Mouse (Mus musculus) neural tube, embryonic 13.5 days (tissue): ENCODE results near the gene Ppm1a. TPM values are rescaled to one million over a fixed set of nuclear protein-coding genes. Genes with fewer than 3 reads are reported as not detected.

ENCODE experiments used
- ATAC-seq: fragments of 200-750 bp; cut with Nextera tagmentation; 2 replicates; pipeline ENCODE4 v1.8.0; 2017; ENCODE audit warnings: low read depth, mild to moderate bottlenecking, moderate TSS enrichment, moderate library complexity
- H3K27ac ChIP-seq: fragments of 300-500 bp; sonication (generic); replicated peaks from 2 replicates; pipeline ENCODE4 v1.5.1; 2015; ENCODE audit warnings: moderate library complexity, mild to moderate bottlenecking, inconsistent platforms
- H3K27me3 ChIP-seq: fragments of 300-500 bp; sonication (generic); 2 replicates; pipeline ENCODE4 v1.6.1; 2015; ENCODE audit warnings: mild to moderate bottlenecking, inconsistent platforms
- H3K36me3 ChIP-seq: fragments of 300-500 bp; sonication (generic); 2 replicates; pipeline ENCODE4 v1.6.1; 2015; ENCODE audit warnings: mild to moderate bottlenecking, inconsistent platforms
- H3K4me1 ChIP-seq: fragments of 300-500 bp; sonication (generic); replicated peaks from 2 replicates; pipeline ENCODE4 v1.6.1; 2015; ENCODE audit warnings: inconsistent platforms
- H3K4me2 ChIP-seq: fragments of 300-500 bp; sonication (generic); 2 replicates; pipeline ENCODE4 v1.6.1; 2015; ENCODE audit warnings: inconsistent platforms, mild to moderate bottlenecking, moderate library complexity
- H3K4me3 ChIP-seq: fragments of 300-500 bp; sonication (generic); 2 replicates; pipeline ENCODE4 v1.5.1; 2015; ENCODE audit warnings: mild to moderate bottlenecking, inconsistent platforms
- H3K9ac ChIP-seq: fragments of 300-500 bp; sonication (generic); 2 replicates; pipeline ENCODE4 v1.6.1; 2015; ENCODE audit warnings: moderate library complexity, mild to moderate bottlenecking, inconsistent platforms
- H3K9me3 ChIP-seq: fragments of 300-500 bp; sonication (generic); 2 replicates; pipeline ENCODE4 v1.6.1; 2016; ENCODE audit warnings: inconsistent platforms
- WGBS: fragments of 180-500 bp; shearing (Covaris S2); methylation state at CpG from one replicate; pipeline ENCODE4 v1.1.7; 2015; 5-methylcytosine and 5-hydroxymethylcytosine counted together
- polyA plus RNA-seq: library from polyadenylated mRNA; unstranded; fragments of >200 nt; fragmentation: Nextera tagmentation; extraction: Ambion mirVana; gene quantifications from 2 replicates; pipeline ENCODE4 v1.2.1, GENCODE M21; 2015

Ppm1a gene
- polyA plus RNA-seq, 1 experiment from 2014 or later: 77.2 TPM

DNA sequence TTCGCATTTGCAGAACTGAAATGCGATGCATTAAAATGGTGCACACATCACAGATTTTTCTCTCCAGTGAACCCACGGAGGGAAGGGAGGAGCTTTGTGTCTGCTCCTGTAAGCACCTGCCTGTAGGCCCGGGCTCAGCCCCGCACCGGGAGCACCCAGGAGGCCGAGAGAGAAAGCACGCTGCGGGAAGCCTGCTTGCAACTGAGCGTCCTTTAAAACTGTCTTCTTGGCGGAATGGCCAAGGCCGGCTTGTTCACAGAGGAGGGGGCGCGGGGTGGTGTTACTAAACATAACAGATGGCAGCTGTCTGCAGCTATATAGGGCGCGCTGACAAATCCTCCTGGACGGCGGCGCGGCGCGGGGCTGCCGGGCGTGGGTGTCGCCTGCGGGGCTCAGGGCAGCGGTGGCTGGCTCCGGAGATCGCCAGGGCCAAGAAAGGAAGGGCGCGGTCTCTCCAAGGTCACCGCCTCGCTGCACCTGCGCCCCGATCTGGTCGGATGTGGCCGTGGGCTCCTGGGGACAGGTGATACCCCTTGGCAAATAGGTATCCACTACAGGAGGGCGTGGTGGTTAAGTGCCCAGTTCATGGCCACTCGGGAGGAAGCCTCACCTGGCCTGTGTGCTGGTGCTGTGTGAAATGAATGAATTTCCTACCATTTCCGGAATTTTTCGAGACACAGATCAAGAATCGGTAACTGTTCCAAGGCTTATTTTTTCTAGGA lies 74.6 kb downstream of the Ppm1a start:
- Histone ChIP-seq H3K27me3 (peaks cover 34% of the 10 kb centered on the region), H3K4me1 (peaks cover 10% of the 10 kb centered on the region), H3K27ac (peak overlapping the region; percentile 67), H3K4me3 (peak overlapping the region; percentile 41), H3K4me2 (peak overlapping the region; percentile 69), H3K9me3 (no peaks in the 10 kb centered on the region), H3K9ac (peak overlapping the region; percentile 72), H3K36me3 (no peaks in the 10 kb centered on the region)
- peak; percentile 80 for ATAC-seq
- 8% methylated on average over 41 of the region's 42 CpGs for WGBS

- Histone ChIP-seq H3K27ac (no peak overlapping the region), H3K9me3 (no peaks in the 10 kb centered on the region), H3K36me3 (no peaks in the 10 kb centered on the region), H3K4me1 (peaks cover 10% of the 10 kb centered on the region), H3K27me3 (peaks cover 31% of the 10 kb centered on the region), H3K4me3 (no peak overlapping the region), H3K4me2 (no peak overlapping the region), H3K9ac (no peak overlapping the region)
- ATAC-seq: no peak
- 71% methylated on average over 14 of the region's 14 CpGs for WGBS
Observed at GRCm38 (mm10) chr12:72834773-72835517, 77.7 kb downstream of the Ppm1a start.

- Histone ChIP-seq H3K4me1 (peaks cover 10% of the 10 kb centered on the region), H3K4me3 (no peak overlapping the region), H3K27ac (no peak overlapping the region), H3K27me3 (peaks cover 25% of the 10 kb centered on the region), H3K9me3 (no peaks in the 10 kb centered on the region), H3K36me3 (no peaks in the 10 kb centered on the region), H3K4me2 (no peak overlapping the region), H3K9ac (no peak overlapping the region)
- no peak for ATAC-seq
- 74% methylated on average over 8 of the region's 8 CpGs for WGBS
Observed at GRCm38 (mm10) chr12:72835518-72836015, 78.3 kb downstream of the Ppm1a start.

DNA sequence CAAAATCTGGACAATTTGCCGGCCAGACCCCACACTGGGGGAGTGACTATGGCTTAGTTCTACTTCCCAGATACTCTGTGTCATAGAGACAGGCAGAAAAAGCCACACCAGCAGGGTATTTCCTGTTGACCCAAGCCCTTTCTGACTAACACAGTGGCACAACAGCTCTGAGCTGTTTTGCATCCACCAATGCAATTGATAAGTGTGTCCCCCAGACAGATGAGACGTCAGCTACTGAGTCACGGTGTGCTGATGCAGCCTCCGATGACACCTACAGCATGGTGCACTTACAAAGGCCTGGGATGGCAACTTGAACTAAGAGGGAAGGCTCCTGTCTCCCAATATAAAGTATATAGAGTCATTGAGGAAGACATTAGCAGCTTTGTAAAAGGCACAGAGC lies 80.0 kb downstream of the Ppm1a start:
- 69% methylated on average over 4 of the region's 4 CpGs for WGBS
- no peak overlapping the region for H3K4me3 ChIP-seq
- ATAC-seq: no peak
- 0 out of 2 replicates have a peak, but pooled peaks cover 3% of the 10 kb centered on the region for H3K4me1 ChIP-seq
- H3K27me3 ChIP-seq: peaks cover 14% of the 10 kb centered on the region
- H3K9me3 ChIP-seq: no peaks in the 10 kb centered on the region
- H3K9ac ChIP-seq: no peak overlapping the region
- no peak overlapping the region for H3K27ac ChIP-seq
- no peaks in the 10 kb centered on the region for H3K36me3 ChIP-seq
- H3K4me2 ChIP-seq: no peak overlapping the region

GRCm38 (mm10) chr12:72841500-72841899 lies 84.2 kb downstream of the Ppm1a start:
- H3K4me1 ChIP-seq: 0 out of 2 replicates have a peak, but pooled peaks cover 9% of the 10 kb centered on the region
- H3K36me3 ChIP-seq: no peaks in the 10 kb centered on the region
- peaks cover 17% of the 10 kb centered on the region for H3K27me3 ChIP-seq
- ATAC-seq: no peak
- H3K4me3 ChIP-seq: no peak overlapping the region
- H3K9ac ChIP-seq: no peak overlapping the region
- H3K4me2 ChIP-seq: no peak overlapping the region
- WGBS: 92% methylated on average over 1 of the region's 1 CpGs
- H3K27ac ChIP-seq: no peak overlapping the region
- no peaks in the 10 kb centered on the region for H3K9me3 ChIP-seq

GRCm38 (mm10) chr12:72843135-72843534 lies 85.9 kb downstream of the Ppm1a start:
- no peaks in the 10 kb centered on the region for H3K36me3 ChIP-seq
- no peak overlapping the region for H3K4me2 ChIP-seq
- ATAC-seq: no peak
- H3K27ac ChIP-seq: no peak overlapping the region
- peaks cover 32% of the 10 kb centered on the region for H3K27me3 ChIP-seq
- no peaks in the 10 kb centered on the region for H3K9me3 ChIP-seq
- 95% methylated on average over 4 of the region's 4 CpGs for WGBS
- H3K4me3 ChIP-seq: no peak overlapping the region
- H3K4me1 ChIP-seq: 0 out of 2 replicates have a peak, but pooled peaks cover 9% of the 10 kb centered on the region
- H3K9ac ChIP-seq: no peak overlapping the region

DNA sequence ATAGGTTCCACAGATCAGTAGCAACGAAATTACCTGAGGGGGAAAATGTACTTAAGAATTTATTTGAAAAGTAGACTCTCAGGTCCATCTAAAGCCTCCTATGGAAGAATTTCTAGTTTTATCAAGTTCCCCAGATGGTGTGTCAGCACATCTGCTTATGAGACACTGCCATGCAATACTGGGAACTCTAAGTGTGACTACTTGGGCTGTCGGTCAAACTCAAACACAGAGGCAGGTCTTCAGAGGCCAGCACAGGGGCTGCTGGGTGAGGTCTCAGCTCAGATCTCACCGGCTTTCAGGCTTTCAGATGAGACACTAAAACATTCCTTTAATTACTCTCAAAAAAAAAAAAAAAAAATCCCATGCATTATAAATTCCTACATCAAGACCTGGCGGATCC lies 86.3 kb downstream of the Ppm1a start:
- Histone ChIP-seq H3K27ac (peak overlapping the region; percentile 67; the same call in 1 of the 2 replicates), H3K9me3 (no peaks in the 10 kb centered on the region), H3K27me3 (peaks cover 36% of the 10 kb centered on the region), H3K4me3 (peak overlapping the region; percentile 30; the same call in 1 of the 2 replicates), H3K9ac (no peak overlapping the region), H3K36me3 (no peaks in the 10 kb centered on the region), H3K4me2 (peak overlapping the region; percentile 51), H3K4me1 (0 out of 2 replicates have a peak, but pooled peaks cover 9% of the 10 kb centered on the region)
- WGBS: 73% methylated on average over 4 of the region's 4 CpGs
- 0 out of 2 replicates have a peak, but pooled peaks have one; percentile 10 for ATAC-seq

DNA sequence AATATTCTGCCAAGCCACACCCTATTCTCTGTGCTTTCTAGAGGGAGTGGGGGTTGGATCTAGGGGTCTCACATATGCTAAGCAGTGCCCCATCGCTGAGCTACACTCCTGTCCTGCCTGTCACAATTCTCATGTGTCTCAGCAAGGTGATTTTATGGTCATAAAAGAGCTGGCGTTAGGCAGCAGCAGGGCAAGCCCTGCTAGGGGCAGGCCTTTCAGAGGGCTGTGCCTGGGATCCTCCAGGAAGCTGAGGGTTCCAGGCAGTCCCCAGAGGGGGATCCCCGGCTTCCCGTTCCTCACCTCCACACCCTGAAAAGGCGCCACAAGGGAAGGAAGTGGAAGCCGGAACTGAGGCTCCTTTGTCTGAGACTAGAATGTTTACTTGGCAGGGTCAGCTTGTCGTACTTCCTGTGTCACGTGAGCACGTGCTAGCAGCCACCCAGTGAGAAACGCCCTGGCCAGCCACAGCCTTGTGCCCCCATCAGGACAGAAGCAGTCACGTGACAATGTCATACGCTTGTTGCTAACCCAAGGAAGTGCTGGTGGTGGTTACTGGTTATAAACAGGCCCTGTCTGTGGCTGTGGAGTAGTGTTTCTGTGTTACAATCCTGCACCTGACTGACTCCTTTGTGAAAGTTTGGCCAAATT lies 86.8 kb downstream of the Ppm1a start:
- Histone ChIP-seq H3K9me3 (no peaks in the 10 kb centered on the region), H3K4me2 (peak overlapping the region; percentile 51), H3K4me1 (0 out of 2 replicates have a peak, but pooled peaks cover 9% of the 10 kb centered on the region), H3K27me3 (peaks cover 41% of the 10 kb centered on the region), H3K36me3 (no peaks in the 10 kb centered on the region), H3K4me3 (peak overlapping the region; percentile 30), H3K27ac (peak overlapping the region; percentile 67), H3K9ac (peak overlapping the region; percentile 62)
- ATAC-seq: peak; percentile 77
- 23% methylated on average over 12 of the region's 12 CpGs for WGBS

GRCm38 (mm10) chr12:72845946-72846345 lies 88.7 kb downstream of the Ppm1a start:
- Histone ChIP-seq H3K9me3 (no peaks in the 10 kb centered on the region), H3K4me3 (no peak overlapping the region), H3K4me2 (no peak overlapping the region), H3K36me3 (no peaks in the 10 kb centered on the region), H3K27ac (no peak overlapping the region), H3K4me1 (0 out of 2 replicates have a peak, but pooled peaks cover 9% of the 10 kb centered on the region), H3K27me3 (peaks cover 60% of the 10 kb centered on the region), H3K9ac (no peak overlapping the region)
- ATAC-seq: no peak
- 27% methylated on average over 10 of the region's 10 CpGs for WGBS

DNA sequence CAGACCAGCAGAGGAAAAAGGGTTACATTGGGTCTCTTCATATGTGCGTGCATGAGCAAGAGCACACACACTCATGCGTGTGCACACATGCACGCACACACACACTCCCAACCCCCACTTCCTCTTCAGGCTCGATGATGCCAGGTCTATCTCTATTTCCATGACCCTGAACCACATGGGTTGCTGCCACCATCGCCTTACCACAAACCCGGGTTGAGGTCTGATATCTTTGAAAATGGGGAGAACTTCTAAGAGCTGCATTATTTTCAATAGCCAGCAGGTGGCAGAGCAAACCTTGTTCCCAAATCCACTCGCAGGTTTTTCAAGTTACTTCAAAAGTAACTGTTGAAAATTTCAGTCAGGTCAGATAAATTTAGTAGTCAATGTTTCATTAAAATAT lies 90.5 kb downstream of the Ppm1a start:
- 0 out of 2 replicates have a peak, but pooled peaks cover 9% of the 10 kb centered on the region for H3K4me1 ChIP-seq
- H3K9me3 ChIP-seq: no peaks in the 10 kb centered on the region
- ATAC-seq: no peak
- no peak overlapping the region for H3K4me3 ChIP-seq
- peaks cover 75% of the 10 kb centered on the region for H3K27me3 ChIP-seq
- no peaks in the 10 kb centered on the region for H3K36me3 ChIP-seq
- no peak overlapping the region for H3K27ac ChIP-seq
- H3K4me2 ChIP-seq: no peak overlapping the region
- H3K9ac ChIP-seq: no peak overlapping the region
- 28% methylated on average over 7 of the region's 7 CpGs for WGBS
